Mouse (Mus musculus) liver, embryonic 14.5 days (tissue): ENCODE data around the gene Smchd1. TPM values are rescaled to one million over a fixed set of nuclear protein-coding genes. Genes with fewer than 3 reads are reported as not detected.
A peak's percentile ranks its signal among the peaks of the same experiment; 100 is the strongest.

ENCODE experiments used
- ATAC-seq: fragments of 200-750 bp; cut with Nextera tagmentation; 2 replicates; pipeline ENCODE4 v1.8.0; 2017; ENCODE audit warnings: moderate number of reproducible peaks, mild to moderate bottlenecking, moderate library complexity; ENCODE audit not compliant: insufficient read depth
- DNase-seq, 3 experiments: peaks; one replicate each; pipeline ENCODE4 v3.0.0-alpha.2; 2012 to 2013; ENCODE audit warnings: low read depth in 3 of 3, low spot score in 3 of 3
- H3K27ac ChIP-seq: fragments of 300-500 bp; sonication (generic); 2 replicates; pipeline ENCODE4 v1.5.1; 2014; ENCODE audit warnings: moderate library complexity, mild to moderate bottlenecking, control low read depth, inconsistent platforms
- H3K27me3 ChIP-seq: fragments of 300-500 bp; sonication (generic); 2 replicates; pipeline ENCODE4 v1.6.1; 2014; ENCODE audit warnings: mild to moderate bottlenecking, low read length, moderate library complexity; ENCODE audit not compliant: control insufficient read depth, insufficient read depth
- H3K36me3 ChIP-seq: fragments of 300-500 bp; sonication (generic); replicated peaks from 2 replicates; pipeline ENCODE4 v1.6.1; 2014; ENCODE audit warnings: low read depth; ENCODE audit not compliant: control insufficient read depth, insufficient read depth
- H3K4me1 ChIP-seq, 2 experiments: fragments of 200-500 bp in 1 of 2; fragments of 300-500 bp in 1 of 2; sonication (generic) in 1 of 2; replicated peaks; 2 replicates each; pipeline ENCODE4 v1.6.1; 2012 to 2014; ENCODE audit warnings: antibody characterized with exemption in 1 of 2, inconsistent platforms in 1 of 2, low read length in 1 of 2; ENCODE audit not compliant: control insufficient read depth in 2 of 2, insufficient read depth in 2 of 2
- H3K4me2 ChIP-seq: fragments of 300-500 bp; sonication (generic); 2 replicates; pipeline ENCODE4 v1.6.1; 2014; ENCODE audit warnings: low read depth, mild to moderate bottlenecking, control low read depth, moderate library complexity
- H3K4me3 ChIP-seq, 2 experiments: fragments of 200-500 bp in 1 of 2; fragments of 300-500 bp in 1 of 2; sonication (generic) in 1 of 2; 2 replicates each; pipeline ENCODE4 v1.5.1; 2012 to 2014; ENCODE audit warnings: low read depth in 2 of 2, low read length in 2 of 2, mild to moderate bottlenecking in 2 of 2, control low read depth in 1 of 2, inconsistent platforms in 1 of 2, moderate library complexity in 1 of 2; ENCODE audit not compliant: insufficient read depth in 1 of 2
- H3K9ac ChIP-seq: fragments of 300-500 bp; sonication (generic); replicated peaks from 2 replicates; pipeline ENCODE4 v1.6.1; 2014; ENCODE audit warnings: mild to moderate bottlenecking, control low read depth, moderate library complexity
- H3K9me3 ChIP-seq: fragments of 300-500 bp; sonication (generic); 2 replicates; pipeline ENCODE4 v1.6.1; 2016; ENCODE audit warnings: low read length, mixed read lengths; ENCODE audit not compliant: control insufficient read depth
- CTCF ChIP-seq: IDR thresholded peaks from 2 replicates; pipeline ENCODE4 v1.5.1; 2016; ENCODE audit warnings: antibody characterized with exemption, low read depth, control low read depth
- EP300 ChIP-seq: IDR thresholded peaks from 2 replicates; pipeline ENCODE4 v1.6.1; 2016; ENCODE audit warnings: antibody characterized with exemption, low read depth
- WGBS: fragments of 180-500 bp; shearing (Covaris S2); extraction: QIAGEN DNeasy Blood & Tissue Kit; methylation state at CpG from one replicate; pipeline ENCODE4 v1.1.7; 2014; ENCODE audit not compliant: insufficient replicate concordance; 5-methylcytosine and 5-hydroxymethylcytosine counted together
- polyA plus RNA-seq, 2 experiments: library from polyadenylated mRNA; depleted of rRNA in 1 of 2; stranded (reverse) in 1 of 2; unstranded in 1 of 2; fragments of >200 nt; fragmentation: Nextera tagmentation in 1 of 2; extraction: Ambion mirVana in 1 of 2; gene quantifications; 2 replicates each; pipeline versions ENCODE4 v1.2.1 to v1.2.3; 2012 to 2014

Gene Smchd1
- polyA plus RNA-seq, 2 experiments, result 19.9 to 38.0 TPM

DNA sequence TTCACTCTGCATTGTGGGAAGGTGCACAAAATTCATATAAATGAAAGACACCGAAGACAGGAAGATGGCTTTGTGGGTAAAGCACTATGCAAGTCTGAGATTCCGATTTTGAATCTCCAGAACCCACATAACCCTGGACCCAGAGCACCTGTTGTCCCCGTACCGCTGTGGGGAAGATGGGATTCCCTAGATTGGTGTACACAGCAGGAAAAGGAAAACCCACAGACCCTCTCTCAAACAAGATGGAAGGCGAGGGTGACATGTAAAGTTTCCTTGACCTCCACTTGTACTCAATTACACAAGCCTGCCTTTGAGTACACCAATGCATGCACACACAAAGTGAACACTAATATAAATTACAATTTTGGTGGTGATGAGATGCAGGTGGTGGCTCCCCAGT, 9.6 kb upstream of the Smchd1 start:
- 79% methylated on average over 5 of the region's 5 CpGs for WGBS
- H3K36me3 ChIP-seq, result no peaks in the 10 kb centered on the region
- no peak overlapping the region for H3K27ac ChIP-seq
- DNase-seq (no peak), ATAC-seq (no peak)
- TF ChIP-seq CTCF, result no peak
- no peak for TF ChIP-seq EP300
- H3K9me3 ChIP-seq, result no peaks in the 10 kb centered on the region
- H3K27me3 ChIP-seq, result no peaks in the 10 kb centered on the region
- peaks cover 7 to 12% of the 10 kb centered on the region in 2 experiments for H3K4me1 ChIP-seq
- no peak overlapping the region for H3K4me2 ChIP-seq
- no peak overlapping the region for H3K4me3 ChIP-seq
- no peak overlapping the region for H3K9ac ChIP-seq

DNA sequence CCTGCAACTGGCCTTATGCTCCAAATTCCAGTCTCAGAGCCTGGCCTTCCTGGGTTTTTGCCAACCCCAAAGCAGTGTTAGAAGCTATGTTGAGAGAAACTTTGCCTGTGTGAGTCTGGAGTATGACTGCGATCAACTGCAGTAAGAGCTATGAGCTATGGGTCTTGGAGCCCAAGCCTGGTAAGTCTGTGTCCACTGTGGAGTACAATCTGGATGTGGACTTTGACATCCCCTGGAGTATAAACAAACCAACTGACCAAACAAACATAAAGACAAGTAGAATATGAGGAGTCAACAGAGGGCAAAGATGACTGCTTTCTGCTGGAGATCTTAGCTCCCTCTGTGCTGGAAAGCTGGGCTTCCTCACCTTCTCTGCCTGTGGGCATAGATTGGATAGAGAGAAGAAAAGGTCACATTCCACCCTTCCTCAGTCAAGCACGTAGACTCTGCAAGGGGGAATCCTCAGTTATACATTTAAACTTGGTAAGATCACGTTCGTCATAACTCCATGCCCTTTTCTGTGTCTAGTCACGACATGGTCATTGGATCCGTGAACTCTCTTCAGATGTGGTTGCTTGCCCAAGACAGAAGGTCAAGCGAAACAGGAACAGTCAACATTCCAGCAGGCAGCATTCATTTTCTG, 8.4 kb upstream of the Smchd1 start:
- H3K4me1 ChIP-seq, result peaks cover 4 to 10% of the 10 kb centered on the region in 2 experiments
- 77% methylated on average over 7 of the region's 7 CpGs for WGBS
- DNase-seq, result no peak
- H3K27ac ChIP-seq, result no peak overlapping the region
- TF ChIP-seq EP300 (no peak), CTCF (no peak)
- H3K27me3 ChIP-seq, result no peaks in the 10 kb centered on the region
- H3K4me2 ChIP-seq, result no peak overlapping the region
- H3K9ac ChIP-seq, result no peak overlapping the region
- H3K36me3 ChIP-seq, result no peaks in the 10 kb centered on the region
- no peak for ATAC-seq
- H3K9me3 ChIP-seq, result no peaks in the 10 kb centered on the region
- no peak overlapping the region for H3K4me3 ChIP-seq

GRCm38 (mm10) chr17:71479381-71479901, 4.3 kb upstream of the Smchd1 start:
- Histone ChIP-seq H3K4me2 (no peak overlapping the region), H3K4me3 (no peak overlapping the region), H3K9ac (no peak overlapping the region), H3K4me1 (peaks cover 2 to 4% of the 10 kb centered on the region in 2 experiments; a peak in 2 of 4 replicates), H3K9me3 (no peaks in the 10 kb centered on the region), H3K36me3 (no peaks in the 10 kb centered on the region), H3K27ac (no peak overlapping the region), H3K27me3 (no peaks in the 10 kb centered on the region)
- DNase-seq, result no peak
- 31% methylated on average over 5 of the region's 5 CpGs for WGBS
- TF ChIP-seq EP300 (no peak), CTCF (no peak)
- no peak for ATAC-seq

GRCm38 (mm10) chr17:71477481-71477880, 2.3 kb upstream of the Smchd1 start:
- no peak for ATAC-seq
- H3K9ac ChIP-seq, result no peak overlapping the region
- WGBS, result 81% methylated on average over 8 of the region's 8 CpGs

DNA sequence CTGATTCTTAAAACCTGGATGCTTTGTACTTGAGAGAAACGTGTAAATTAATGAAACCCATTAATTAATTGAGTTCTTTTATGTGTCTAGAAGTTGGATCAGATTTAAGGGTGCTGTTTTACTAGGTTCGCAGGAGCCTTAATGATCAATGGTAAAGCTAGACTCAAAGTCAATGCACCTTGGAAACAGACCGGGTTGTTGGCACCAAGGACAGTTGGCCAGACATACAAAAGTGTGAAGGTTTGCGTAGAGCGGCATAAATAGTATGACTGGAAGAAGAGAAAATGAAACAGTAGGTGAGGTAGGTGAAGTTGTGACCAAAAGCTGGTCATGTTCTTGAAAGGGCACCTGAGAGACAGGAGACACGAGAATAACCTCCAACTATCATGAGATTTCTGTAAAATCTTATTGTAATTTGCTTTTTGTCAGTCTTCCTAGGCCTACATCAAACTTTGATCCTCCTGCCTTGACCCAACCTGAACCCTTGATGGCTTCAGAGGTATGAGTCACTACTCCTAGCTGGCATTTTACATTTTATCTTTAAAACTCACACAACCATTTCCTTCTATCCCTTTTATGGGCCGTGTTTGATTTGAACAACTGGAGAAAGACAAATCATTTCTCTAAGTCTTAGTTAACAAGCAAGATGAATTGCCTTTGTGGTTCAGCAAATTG, 1.3 kb upstream of the Smchd1 start:
- H3K9ac ChIP-seq, result no peak overlapping the region
- TF ChIP-seq CTCF (no peak), EP300 (no peak)
- ATAC-seq (no peak), DNase-seq (no peak)
- H3K9me3 ChIP-seq, result no peaks in the 10 kb centered on the region
- peak overlapping the region in 1 of 2 experiments; percentile 69; a peak in 2 of 4 replicates for H3K4me3 ChIP-seq
- no peaks in the 10 kb centered on the region for H3K36me3 ChIP-seq
- H3K27me3 ChIP-seq, result no peaks in the 10 kb centered on the region
- no peak overlapping the region for H3K27ac ChIP-seq
- 64% methylated on average over 7 of the region's 7 CpGs for WGBS
- peaks cover 8 to 17% of the 10 kb centered on the region in 2 experiments; a peak in 3 of 4 replicates for H3K4me1 ChIP-seq
- H3K4me2 ChIP-seq, result peak overlapping the region; percentile 96

More at GRCm38 (mm10) chr17:71477481-71477880, 2.3 kb upstream of the Smchd1 start:
- TF ChIP-seq CTCF (no peak), EP300 (no peak)
- peaks cover 8 to 11% of the 10 kb centered on the region in 2 experiments; a peak in 3 of 4 replicates for H3K4me1 ChIP-seq
- no peak overlapping the region for H3K4me3 ChIP-seq
- no peaks in the 10 kb centered on the region for H3K36me3 ChIP-seq
- no peak overlapping the region for H3K27ac ChIP-seq
- H3K4me2 ChIP-seq, result no peak overlapping the region
- no peaks in the 10 kb centered on the region for H3K27me3 ChIP-seq
- no peaks in the 10 kb centered on the region for H3K9me3 ChIP-seq
- DNase-seq, result no peak
